Mouse (Mus musculus) cerebellum, adult (tissue): ENCODE results near the gene Dennd2a.

Experiments
- ATAC-seq: cut with Nextera tagmentation; 2 replicates; pipeline ENCODE4 v1.9.2; 2017; ENCODE audit warnings: mild to moderate bottlenecking, moderate library complexity, mixed read lengths; ENCODE audit not compliant: insufficient number of reproducible peaks, low FRiP score, low TSS enrichment

Gene Dennd2a

DNA sequence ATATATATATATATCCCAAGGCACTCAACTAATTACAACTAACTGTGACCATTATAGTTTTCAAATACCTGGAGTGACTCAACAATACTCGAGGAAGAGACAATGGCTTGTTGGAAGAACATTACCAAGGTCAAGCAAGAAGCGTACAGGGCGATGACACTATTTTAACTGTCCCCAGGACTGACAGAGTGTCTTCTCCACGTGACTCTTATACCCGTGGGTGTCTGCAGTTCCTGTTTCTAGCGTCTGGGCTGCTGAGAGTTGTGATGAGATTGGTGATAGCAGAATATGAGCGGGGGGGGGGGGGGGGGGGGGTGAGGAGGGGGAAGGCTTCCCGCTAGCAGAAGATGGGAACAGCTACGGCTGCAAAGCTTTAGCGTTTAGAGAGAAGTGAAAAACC is 30.9 kb downstream of the Dennd2a start:
- no peak for ATAC-seq

DNA sequence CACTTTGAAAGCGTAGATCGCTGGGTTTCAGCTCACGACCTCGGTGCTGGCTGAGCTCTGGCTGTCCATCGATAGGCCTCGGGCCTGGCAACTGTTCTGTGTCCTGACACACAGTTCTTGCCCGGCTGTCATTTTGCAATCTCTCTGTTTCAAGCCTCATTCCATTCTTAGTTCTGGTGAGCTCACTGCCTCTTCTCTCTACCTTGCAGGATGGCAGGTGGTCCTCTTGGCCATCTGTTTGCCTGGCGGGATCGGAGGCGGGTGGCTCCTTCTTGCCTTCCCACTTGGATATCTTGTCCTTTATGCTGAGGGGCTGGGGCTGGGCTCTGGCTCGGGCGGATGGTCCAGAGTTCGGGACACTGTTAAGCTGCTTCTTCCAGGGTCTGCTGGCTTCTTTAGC is 34.5 kb downstream of the Dennd2a start:
- ATAC-seq: peak; percentile 51

DNA sequence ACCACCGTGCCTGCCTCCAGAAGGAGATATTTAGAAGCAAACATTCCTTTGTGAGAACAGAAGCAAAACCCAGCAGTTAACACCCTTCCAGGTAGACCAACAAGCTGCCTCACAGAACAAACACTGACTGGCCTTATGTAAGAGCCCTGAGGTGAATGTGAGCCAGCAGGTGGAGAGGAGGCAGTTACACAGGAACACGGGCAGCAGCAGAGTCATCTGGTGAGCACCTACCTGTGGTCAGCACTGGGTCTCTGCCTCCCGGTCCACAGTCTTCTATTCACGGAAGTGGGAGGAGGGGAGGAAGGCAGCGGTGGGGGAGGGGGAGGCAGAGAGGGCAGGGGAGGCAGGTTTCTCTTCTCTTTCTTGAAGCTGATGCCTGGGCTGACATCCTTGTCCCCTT is 35.2 kb downstream of the Dennd2a start:
- ATAC-seq: peak; percentile 72

DNA sequence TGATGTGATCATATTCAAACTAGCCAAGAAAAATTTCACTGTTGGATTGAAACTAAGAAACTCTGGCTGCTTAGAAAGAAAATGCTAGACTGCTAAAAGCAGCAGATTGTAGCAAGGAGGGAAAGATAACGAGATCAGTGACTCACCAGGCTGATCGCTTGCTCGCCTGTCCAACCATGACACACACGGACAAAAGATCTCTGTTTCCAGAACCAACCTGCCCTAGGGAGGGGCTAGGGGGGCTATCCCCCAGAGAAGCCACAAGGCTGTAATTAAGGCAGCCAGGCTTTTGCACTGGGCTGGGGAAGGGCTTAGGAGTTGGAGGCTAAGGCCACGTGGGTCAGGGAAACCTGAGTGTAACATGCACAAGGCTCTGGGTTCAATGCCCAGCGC is 41.9 kb downstream of the Dennd2a start:
- no peak for ATAC-seq

DNA sequence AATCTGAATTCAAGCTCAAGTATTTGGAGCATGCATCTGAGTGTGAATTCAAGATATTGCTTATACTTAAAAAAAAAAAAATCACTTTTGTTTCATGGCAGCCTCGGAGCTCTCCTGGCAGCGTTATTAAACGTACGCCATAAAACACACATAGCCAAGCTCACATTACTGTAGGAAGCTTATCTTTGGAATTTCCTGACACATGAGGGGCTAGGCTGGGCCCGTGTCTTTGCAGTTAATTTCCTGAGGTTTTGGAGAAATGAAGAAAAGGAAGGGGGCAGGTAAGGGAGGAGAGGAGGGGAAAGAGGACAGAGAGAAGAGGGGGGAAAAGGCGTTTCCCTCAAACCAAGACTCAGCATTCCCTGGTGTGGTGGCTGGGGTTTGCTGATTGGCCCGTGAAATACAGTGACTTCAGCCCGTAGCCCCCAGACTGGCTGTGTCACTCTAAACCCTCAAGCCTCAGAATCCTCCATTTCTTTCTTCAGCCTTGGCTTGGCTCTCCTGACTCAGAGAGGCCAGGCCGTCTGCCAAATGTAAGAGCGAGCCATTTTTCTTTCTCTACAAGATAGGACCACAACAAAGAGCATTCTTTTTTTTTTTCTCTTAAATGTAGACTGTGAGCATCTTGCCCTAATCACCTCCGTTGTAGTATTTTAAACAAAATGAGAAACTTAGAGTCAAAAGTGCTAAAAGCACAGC is 42.5 kb downstream of the Dennd2a start:
- ATAC-seq: no peak

DNA sequence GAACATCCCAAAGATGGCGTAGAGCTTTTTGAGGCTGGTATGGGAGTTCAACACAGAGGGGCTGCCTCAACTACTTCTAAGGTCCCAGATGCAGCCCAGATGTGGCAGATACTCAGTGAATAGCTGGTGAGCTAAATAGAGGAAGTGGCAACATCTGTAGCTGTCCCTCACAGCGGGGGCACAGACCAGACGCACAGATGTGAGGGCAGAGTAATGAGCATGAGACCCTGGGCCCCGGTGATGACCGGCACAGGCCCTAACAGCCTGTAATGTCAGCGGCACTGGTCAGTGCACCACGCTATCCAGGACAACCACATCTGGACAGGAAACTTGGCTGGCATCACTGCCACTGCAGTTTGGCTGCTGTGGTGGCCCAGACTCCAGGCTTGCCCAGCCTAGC is 54.2 kb downstream of the Dennd2a start:
- no peak for ATAC-seq

DNA sequence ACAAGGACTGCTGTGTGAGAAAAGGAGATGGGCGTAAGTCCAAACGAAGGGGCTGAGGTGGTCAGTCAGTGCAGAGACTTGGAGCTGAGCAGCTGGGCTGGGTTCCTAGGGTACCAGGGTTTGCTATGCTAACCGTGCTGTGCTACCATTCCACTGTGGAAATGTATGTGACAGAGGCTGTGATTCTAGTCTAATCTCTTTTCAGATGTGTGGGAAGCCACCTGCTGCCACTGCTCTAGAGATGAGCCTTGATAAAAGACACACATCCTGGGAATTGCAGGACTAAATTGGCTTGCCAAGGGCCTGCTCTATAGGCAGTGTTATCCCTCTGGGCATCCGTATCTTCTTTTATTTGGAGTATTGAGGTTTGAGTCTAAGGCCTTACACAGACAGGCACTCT is 60.5 kb downstream of the Dennd2a start:
- ATAC-seq: no peak

DNA sequence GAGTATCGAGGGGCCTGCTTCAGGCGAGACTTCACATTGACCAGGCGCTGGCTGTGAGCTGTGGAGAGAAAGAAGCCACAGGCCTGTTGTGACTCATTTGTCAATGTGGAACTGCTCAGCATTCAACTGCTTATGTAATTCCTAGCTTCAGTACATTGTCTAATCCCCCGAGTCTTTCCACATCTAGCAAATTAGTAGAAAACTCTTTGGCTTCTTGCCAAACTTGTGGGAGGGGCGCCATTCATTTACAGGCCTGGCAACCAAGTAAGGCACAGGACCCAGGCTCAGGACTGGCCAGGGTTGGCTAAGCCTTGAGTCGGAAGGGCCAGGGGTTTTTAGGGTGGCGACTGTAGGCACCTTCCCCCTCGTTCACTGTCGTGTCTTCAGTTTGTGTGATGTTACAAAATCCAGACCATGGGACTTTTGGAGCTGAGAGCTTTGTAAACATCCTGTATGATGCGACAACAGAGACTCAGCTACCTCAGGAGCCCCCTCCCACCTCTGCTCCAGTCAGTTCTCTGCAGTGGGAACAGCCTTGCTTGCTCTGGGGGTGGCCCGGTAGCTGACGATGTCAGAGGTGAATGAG is 64.4 kb downstream of the Dennd2a start:
- no peak for ATAC-seq

DNA sequence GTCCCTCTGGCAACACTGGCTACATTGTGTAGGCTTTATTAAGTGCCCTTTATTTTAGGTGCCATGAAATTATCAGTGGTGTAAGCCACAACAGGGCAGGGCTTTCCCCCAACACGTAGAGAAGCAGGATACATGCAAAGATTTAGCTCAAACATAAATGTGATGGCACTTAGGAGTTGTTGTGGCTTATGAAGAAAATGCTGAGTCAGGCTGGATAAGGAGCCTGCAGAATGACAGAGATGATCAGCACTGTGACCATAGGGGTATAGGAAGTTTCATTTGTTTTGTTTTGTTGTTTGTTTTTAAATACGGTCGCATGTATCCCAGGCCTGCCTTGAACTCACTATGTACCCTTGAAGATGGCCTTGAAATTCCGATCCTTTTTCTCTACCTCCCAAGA is 65.5 kb downstream of the Dennd2a start:
- ATAC-seq: no peak

DNA sequence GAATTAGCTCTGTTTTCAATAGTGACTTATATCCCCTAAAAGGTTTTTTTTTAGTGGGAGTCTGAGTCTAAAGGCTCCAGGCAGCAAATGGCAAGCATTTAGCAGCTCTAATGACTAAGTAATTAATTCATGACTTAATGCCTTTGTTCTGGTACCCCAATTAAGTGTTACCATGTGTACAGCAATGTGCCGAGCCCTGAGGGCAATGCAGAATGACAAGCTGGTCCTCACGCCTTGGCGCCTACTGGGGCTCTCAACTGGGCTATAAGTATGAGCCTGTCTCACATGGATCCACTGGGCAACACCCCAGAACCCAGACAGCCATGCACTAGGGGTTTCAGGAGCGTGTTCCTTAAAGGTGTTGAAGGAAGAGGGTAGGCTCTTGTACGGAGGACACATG is 66.5 kb downstream of the Dennd2a start:
- ATAC-seq: no peak

DNA sequence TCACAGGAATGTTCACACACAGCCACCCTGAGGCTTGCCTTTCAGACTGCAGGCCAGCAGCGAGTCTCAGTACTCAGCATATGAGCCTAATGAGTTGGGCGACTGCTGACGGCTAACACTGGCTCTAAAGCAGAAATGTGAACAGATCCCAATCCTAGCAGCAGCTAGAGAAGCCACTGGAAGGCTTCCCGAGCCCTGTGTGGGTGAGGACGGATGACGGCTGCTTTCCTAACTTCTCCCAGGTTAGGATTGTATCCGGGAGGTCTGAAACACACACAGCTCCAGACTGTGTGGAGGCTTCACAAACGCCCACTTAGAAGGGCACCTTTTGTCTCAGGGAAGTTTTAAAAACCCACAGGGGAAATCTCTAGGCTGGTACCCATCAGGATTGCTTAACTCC is 69.4 kb downstream of the Dennd2a start:
- ATAC-seq: no peak

DNA sequence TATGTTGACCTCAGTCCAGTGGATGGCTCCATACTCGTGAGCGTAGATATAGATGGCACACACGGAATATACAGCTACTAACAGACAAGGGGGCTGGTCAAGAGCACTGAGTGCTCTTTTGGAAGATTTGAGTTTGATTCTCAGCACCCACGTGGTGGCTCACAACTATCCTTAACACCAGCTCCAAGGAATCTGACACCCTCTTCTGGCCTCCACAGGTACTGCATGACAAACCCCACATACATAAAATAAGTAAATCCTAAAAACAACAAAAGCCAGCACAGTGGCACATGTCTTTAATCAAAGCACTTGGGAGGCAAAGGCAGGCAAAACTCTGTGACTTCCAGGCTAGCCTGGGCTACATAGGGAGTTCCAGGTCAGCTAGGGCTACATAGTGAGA is 74.0 kb downstream of the Dennd2a start:
- ATAC-seq: no peak

DNA sequence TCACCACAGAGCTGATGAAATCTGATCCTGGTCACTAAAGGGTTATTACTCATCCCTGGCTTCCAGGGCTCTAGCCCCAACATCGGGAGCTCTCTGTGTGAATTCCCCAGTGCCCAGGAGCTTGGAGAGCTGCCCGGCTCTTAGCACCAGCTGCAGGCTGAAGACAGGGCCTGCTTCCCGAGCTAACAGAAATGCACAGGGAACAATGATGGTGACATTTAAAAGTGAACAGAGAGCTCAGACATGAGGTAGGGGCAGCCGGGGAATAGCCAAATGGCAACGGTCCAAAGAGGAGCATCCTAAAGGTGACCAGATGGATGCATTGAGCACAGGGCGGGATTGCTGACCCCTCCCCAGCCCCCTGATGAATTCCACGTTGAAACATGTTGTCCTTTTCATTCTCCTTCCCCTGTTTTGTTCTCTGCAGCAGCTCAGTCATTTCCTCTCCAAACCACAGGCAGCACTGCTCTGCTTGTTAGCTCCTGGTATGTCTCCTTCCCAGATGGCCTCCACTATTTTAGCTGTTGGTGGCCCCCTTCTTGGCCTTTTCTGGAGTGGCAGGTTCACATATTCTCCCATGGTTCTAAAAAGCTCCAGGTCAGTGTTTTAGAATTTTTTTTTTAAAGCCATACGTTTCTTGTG is 79.0 kb downstream of the Dennd2a start:
- ATAC-seq: no peak

DNA sequence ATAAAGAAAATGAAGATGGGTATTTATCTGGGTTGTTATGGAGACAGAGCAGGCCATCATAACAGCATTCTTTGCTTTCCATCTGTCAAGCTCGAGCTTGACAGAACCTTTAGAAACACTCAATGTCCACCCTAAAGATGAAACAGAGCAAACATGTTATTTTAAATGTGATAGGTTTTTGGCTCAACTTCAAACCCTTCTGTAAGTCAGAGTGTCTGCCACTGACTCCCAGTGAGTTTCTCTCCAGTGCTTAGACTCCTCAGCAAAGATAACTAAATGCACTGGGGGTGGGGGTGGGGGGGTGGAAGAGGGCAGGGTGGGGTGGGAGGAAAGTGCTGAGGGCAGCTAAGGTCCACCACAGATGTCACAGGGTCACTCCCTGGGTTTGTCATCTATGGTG is 81.0 kb downstream of the Dennd2a start:
- no peak for ATAC-seq

DNA sequence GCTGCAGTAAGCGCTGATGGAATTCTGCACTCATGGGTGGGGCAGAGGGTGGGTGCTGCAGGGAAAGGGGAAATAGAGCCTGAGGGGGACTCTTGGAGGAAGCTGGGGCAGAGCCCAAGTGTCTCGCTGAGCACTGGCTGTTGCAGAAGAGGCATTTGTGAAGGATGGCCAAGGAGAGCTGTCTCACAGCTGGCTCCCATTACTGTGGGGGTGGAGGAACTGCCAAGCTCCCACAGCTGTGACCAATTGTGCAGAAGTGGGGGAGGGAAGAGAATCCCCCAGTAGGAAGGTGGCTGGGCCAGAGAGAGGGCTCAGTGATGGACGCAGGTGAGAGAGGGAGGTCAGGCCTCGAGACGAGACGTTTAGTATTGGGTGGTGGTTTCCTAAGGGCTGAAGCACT is 83.2 kb downstream of the Dennd2a start:
- ATAC-seq: no peak

DNA sequence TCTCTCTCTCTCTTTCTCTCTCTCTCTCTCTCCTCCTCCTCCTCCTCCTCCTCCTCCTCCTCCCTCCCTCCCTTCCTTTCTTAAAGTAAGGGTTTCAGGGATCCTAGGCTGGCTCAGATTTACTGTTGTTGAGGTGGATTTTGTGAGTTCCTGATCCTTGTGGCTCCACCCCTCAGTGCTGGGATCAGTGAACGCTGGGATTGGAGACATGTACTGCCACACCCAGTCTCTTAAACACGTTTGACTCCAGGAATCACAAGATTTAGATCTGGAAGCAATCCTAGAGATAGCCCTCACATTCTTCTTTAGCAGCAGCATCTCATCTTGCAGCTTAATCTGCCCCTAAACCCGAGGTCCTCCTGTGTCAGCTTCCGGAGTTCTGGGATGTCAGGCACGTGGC is 84.8 kb downstream of the Dennd2a start:
- ATAC-seq: no peak

DNA sequence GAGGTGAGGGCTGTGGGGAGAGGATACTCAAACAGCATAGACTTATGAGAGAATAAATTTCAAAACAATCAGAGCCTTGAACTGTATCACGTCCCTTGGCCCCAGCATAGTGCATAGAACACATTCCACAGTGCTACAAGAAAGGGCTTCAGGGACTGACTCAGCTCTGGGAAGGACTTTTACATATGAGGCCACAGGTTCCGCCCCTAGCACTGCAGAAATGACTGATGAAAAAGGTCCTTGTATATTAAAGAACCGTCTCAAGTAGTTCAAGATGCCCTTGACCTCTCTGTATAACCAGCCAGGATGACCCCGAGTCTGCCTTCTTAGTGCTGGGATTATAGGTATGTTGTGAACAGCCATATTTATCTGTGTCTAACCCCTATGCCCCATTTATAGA is 85.4 kb downstream of the Dennd2a start:
- no peak for ATAC-seq

DNA sequence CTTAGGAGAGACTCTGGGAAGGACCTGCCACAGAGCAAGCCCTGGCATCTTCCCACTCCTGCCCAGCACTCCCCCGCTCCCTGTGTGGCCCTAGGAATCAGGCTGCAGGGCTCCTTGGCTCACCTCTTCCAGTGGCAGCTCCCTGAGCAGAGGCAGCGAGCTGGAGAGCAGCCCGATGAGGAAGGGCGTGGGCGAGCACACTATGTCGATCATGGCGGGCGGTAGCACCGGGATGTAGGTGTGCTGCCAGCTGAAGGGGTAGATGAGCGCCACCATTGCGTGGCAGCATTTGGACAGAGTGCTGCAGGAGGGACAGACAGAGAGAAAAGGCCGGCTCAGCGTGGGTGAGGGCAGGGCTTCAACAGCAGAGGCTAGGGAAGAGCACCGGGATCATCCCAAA is 87.6 kb downstream of the Dennd2a start:
- no peak for ATAC-seq

DNA sequence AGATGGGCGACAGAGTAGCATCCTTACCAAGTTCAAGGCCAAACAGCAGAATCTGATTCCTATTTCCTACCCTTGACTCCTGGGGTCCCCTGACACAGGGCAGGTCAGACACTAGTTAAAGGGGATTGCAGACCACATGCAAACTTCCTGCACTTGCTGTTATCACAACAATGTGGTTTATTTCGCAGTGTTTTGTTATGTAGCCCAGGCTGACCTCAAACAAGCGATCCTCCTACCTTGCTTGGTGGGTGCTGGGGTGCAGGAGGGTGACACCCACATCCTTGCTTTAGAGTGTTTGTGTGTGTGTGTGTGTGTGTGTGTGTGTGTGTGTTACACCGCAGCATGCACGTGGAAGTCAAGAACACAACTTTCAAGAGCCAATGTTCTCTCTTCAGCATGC is 88.2 kb downstream of the Dennd2a start:
- no peak for ATAC-seq

DNA sequence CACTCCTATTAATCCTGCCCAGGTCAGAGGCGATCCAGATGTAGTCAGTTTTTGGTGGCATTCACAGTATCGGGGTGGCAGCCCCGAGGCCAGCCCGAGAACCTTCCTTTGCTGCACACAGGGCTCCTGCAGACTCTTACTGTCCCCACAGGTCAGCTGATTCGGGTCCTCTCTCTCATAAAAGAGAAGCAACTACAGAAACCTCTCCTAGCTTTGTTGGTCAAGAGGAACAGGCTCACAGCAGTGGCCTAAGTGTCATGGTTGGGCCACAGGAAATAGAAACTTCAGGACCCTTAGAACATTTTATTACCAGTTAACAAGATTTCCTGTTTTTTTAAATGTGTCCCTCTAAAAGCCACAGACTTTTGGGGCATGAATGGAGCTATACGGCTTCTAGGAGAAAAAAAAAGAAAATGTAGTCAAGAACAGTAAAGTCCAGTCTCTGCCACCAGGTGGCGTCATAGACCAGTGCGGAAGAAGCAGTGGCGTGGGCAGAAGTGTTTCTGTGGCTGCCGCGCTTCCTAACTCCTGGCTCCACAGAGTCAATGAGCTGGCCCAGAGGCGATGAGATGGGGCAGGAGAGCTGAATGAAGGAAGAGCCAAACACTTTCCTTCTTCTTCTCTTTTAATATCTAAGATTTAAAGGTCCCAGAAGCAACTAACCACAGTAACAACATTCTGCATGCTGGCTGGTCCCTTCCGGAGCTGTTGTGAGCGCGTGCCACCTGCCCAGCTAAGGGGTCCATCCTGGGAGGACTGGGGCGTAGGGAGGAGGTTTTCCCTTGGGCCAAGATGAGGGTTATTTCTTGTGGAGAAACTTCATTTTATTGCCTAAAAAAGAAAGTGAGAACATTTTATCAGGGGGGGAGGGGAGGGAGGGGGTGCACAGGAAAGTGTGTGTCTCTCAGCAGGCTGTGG is 94.8 kb downstream of the Dennd2a start:
- peak; percentile 88 for ATAC-seq

DNA sequence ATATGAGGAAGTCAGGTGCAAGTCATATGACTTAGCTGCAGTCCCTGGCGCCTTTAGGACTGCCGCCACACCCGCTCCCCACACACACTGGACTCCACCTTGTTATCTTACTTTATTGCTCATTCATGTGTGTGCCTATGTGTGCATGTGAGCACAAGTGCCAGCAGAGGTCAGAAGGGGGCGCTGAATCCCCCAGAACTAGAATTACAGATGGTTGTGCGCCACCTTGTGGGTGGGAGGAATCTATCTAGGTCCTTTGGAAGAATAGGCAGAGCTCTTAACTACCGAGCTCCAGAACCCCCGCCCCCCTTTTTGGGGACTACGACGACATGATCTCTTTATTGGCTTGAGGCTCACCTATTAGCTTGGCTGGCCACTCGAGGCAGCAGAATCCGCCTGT is 97.6 kb downstream of the Dennd2a start:
- ATAC-seq: no peak
